Mouse (Mus musculus) kidney, adult 9 months (tissue): ENCODE data around the gene Rybp.

Source experiments
- DNase-seq: peaks from one replicate; pipeline ENCODE4 v3.0.0; 2022

Gene Rybp

GRCm38 (mm10) chr6:100287334-100288015, at the start of gene Rybp:
Rybp (minus strand) TSS chr6:100287485.
- peak; percentile 94 for DNase-seq

GRCm38 (mm10) chr6:100336591-100337148, 49.4 kb upstream of the Rybp start:
- DNase-seq: no peak

GRCm38 (mm10) chr6:100335506-100336144, 48.3 kb upstream of the Rybp start:
- no peak for DNase-seq

- no peak for DNase-seq
Measured at GRCm38 (mm10) chr6:100333745-100334144, 46.5 kb upstream of the Rybp start.

GRCm38 (mm10) chr6:100332479-100332878, 45.2 kb upstream of the Rybp start:
- DNase-seq: peak; percentile 24

GRCm38 (mm10) chr6:100331582-100331981, 44.3 kb upstream of the Rybp start:
- DNase-seq: peak; percentile 65

- no peak for DNase-seq
Measured at GRCm38 (mm10) chr6:100331055-100331454, 43.8 kb upstream of the Rybp start.

- no peak for DNase-seq
Measured at GRCm38 (mm10) chr6:100329542-100329941, 42.3 kb upstream of the Rybp start.

- peak; percentile 64 for DNase-seq
Measured at GRCm38 (mm10) chr6:100327050-100327449, 39.8 kb upstream of the Rybp start.

- peak; percentile 39 for DNase-seq
Measured at GRCm38 (mm10) chr6:100323756-100324430, 36.6 kb upstream of the Rybp start.

- no peak for DNase-seq
Measured at GRCm38 (mm10) chr6:100322561-100322960, 35.3 kb upstream of the Rybp start.

GRCm38 (mm10) chr6:100322145-100322544, 34.9 kb upstream of the Rybp start:
- no peak for DNase-seq

GRCm38 (mm10) chr6:100314201-100314600, 26.9 kb upstream of the Rybp start:
- DNase-seq: no peak

- no peak for DNase-seq
Measured at GRCm38 (mm10) chr6:100311167-100311566, 23.9 kb upstream of the Rybp start.

- DNase-seq: no peak
Measured at GRCm38 (mm10) chr6:100304831-100305230, 17.5 kb upstream of the Rybp start.

GRCm38 (mm10) chr6:100301410-100302108, 14.3 kb upstream of the Rybp start:
- DNase-seq: no peak

- no peak for DNase-seq
Measured at GRCm38 (mm10) chr6:100300831-100301230, 13.5 kb upstream of the Rybp start.

GRCm38 (mm10) chr6:100298945-100299344, 11.7 kb upstream of the Rybp start:
- DNase-seq: no peak

- no peak for DNase-seq
Measured at GRCm38 (mm10) chr6:100297536-100297935, 10.3 kb upstream of the Rybp start.

- DNase-seq: no peak
Measured at GRCm38 (mm10) chr6:100292411-100292810, 5.1 kb upstream of the Rybp start.

GRCm38 (mm10) chr6:100289058-100289457, 1.8 kb upstream of the Rybp start:
- no peak for DNase-seq

- DNase-seq: no peak
Measured at GRCm38 (mm10) chr6:100288730-100289035, 1.4 kb upstream of the Rybp start.

GRCm38 (mm10) chr6:100288016-100288729, 888 bp upstream of the Rybp start:
- peak; percentile 35 for DNase-seq
